Mouse (Mus musculus) megakaryocyte progenitor cell, adult 5-6 weeks (primary cell): ENCODE data around the gene Zmiz1. TPM values are rescaled to one million over a fixed set of nuclear protein-coding genes. Genes with fewer than 3 reads are reported as not detected.

ENCODE experiments used
- ATAC-seq: replicated peaks from 2 replicates; pipeline ENCODE4 v1.8.0; 2016; ENCODE audit warnings: mild to moderate bottlenecking, moderate TSS enrichment, inconsistent platforms; ENCODE audit not compliant: poor library complexity
- total RNA-seq, 2 experiments: library from RNA; stranded (forward) in 1 of 2; stranded (reverse) in 1 of 2; fragments of 157-497, 149-512 nt in 1 of 2; fragments of 200-1000 nt in 1 of 2; gene quantifications; 2 replicates each; pipeline versions ENCODE4 v1.2.3 to v1.2.4; 2015 to 2017

The Zmiz1 gene
- total RNA-seq, 2 experiments from 2014 or later = 8.2 to 70.0 TPM

DNA sequence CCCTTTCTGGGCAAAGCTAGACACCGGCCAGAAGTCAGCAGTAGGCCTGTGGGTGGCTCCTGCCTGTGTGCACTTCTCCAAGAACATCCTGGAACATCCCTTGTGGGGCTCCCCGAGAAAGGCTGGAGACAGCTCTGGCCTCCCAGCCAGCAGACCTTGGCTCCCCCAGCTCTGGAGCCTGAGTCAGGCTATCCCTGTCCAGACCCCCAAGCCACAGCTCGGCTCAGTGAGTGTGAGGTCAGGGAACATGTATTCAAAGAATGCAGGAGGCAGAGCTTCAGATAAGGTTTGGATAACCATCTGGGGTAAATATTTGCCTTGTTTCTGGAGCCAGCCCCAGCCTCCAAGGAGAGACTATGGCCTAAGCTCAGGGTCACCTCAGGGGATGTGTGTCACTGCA lies 74.0 kb downstream of the Zmiz1 start:
- ATAC-seq = no peak

DNA sequence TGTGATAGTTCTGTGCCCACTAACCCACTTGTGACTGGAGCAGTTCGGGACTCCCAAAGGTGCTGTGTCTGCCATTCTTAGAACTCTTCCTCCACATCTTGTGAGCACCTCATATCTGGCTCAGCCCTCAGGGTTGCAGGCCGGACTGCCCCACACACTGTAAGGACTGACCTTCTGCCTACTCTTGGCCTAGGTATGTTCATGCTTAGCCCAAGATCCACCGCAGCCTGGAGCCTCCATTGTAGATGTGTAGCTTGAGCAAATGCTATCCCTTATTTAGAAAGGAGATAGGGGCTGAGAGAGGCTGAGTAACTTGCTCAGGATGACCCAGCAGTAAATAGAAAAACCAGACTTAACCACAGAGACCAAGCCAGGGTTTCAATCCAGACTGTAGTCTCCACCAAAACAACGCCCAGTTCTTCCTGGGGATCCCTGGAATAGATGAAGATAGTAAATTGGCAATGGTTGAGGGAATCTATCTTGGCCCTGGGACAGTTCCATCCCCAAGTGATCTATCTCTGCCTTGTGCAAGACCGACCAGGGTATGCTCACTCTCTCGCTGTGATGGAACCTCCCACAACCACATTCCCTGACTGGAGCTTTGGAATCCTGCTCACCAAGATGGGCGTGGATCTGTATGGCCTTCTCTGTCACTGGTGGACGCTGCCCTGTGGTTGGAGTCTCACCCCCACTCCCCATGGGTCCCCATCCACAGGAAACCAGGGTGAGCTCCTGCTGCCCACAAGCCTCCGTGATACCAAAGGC lies 74.8 kb downstream of the Zmiz1 start:
- peak; percentile 27; the same call in 1 of the 2 replicates for ATAC-seq

DNA sequence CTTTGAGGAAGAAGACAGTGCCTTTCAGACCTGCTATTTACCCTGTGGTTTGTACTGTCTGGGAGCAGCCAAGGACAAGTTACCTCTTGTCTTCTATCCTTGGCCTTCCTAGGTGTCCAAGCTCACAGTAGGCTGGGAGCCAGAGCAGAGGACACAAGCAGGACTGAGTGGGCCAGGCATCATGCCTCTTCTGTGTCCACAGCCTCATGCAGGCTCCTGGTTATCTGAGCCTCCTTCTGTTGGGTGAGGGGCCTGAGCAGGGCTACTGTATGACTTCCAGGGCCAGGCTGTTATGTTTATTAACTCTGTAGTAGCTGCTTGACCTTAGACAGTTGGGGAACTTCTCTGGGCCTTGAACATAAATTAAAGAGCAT lies 75.4 kb downstream of the Zmiz1 start:
- no peak for ATAC-seq

DNA sequence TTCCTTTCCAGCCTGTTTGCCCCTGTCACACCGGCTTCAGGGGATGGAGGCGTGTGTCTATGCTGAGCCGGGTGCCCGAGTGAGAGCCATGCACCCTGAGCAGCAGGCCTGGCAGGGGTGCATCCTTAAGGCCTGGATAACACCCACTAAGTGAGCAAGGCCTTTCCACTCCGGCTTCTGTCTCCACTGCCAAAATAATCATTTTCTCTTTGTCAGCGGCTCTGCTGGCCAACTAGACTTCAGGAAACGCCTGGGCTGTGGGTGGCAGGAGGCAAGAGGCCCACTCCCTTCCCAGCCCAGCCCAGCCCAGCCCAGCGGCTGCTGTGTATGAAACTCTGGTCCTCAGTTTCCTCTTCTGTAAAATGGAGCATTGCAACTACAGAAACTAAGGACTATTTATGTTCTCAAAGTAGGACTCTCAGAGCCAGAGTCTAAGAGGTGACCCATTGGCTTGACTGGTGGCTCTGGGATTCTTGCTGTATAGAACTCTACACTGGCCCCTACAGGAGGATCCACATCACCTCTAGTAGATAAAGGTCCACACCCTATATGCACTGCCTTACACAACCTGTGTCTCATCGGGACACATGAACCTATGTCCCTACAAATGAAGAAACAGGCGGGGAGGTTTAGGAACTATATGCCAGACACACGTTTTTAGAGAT lies 76.1 kb downstream of the Zmiz1 start:
- peak; percentile 37; the same call in 1 of the 2 replicates for ATAC-seq

DNA sequence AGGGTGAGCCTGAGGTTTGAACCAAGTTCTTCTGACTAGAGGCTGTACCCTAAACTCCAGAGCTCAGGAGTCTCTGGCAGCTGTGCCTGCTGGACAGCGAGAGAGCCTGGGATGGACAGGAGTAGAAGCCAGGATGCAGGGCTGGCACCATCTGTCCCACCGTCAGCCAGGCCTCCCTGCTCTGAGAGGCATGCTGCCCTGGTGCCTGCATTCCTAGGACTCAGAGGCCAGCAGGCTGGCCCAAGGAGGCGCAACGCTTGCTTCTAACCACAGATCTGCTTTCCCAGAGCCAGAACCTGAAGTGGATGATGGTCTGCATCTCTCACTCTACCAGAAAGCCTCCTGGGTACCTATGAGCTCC lies 76.6 kb downstream of the Zmiz1 start:
- ATAC-seq = no peak

DNA sequence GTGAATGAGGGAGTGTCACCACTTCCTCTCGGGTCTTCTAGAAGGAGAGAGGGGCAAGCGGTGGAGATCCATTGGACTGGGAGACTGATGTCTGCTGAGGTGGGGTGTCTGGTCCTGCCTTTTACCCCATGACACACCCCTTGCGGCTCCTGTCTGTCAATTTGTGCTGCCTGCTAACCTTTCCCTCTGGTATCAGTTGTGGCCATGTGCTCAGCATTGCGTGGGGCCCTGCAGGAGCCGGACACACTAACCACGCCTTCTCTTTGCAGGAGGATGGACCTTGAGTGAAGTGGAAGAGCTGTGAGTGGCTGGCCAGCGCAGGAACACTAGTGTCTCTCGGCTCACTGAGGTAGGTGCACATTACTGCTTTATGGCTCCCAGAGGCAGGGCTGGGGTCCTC lies 77.5 kb downstream of the Zmiz1 start:
- ATAC-seq = no peak

DNA sequence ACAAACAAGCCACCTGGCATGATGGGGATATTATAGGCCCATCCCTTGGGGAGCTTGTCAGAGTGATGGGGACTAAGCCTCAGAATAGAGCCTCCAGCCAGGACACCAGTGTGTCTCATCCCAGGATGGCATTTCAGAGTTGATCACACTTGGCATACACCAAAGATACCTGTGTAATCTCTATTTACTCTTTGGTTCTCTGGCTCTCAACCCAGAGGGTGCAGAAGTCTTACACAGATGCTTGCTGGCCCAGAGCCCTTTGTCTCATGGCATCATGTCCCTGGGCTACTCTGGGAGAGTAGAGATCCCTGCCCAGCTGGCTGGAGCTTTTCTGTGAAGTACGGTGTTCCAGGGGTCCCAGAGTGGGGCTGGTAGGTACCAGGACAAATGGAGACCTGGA lies 78.4 kb downstream of the Zmiz1 start:
- no peak for ATAC-seq

DNA sequence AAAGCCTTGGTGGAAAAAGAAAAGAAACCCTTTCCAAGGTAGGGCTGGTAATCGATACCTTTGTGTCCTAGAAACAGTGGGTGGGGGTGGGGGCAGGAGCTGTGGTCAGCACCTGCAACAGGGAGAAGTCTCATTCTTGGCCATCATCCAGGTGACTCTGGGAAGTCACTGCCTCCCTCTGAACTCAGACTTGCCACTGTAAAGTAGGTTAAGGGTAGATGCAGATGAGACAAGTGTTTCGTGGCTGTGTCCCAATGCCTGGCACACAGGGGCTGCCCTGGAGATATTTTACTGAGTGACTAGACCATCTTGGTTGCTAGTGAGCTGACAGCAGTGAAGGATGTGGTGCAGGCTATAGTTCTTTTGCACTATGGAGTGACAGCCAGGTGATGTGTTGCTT lies 79.5 kb downstream of the Zmiz1 start:
- no peak for ATAC-seq

DNA sequence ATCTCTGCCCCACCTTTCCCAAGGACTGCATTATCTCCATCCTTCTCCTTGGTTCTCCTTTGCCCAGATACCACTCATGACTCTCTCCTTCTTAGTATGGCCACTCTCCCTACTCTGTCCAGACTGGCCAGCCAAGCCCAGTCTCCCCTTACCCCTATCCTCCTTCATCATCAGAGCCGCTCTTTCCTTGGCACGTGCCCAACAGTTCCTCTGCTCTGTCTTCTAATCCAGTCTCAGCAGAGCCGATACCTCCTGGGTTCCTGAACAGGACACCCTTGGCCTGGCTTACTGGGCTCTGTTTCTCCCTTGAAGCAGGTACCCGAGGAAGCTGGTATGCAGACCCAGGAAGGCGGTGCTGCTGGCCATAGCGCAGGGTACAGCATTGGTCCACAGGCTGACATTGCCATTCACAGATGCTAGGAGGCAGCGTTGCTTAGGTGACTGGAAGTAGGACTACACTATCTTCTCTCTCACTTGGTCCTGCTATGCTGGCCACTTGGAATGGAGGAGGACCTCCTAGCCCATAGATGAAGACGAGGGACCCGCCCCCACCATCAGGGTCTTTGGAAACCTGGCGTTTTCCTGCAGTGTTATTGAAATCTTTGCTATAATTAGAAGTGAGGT lies 80.6 kb downstream of the Zmiz1 start:
- no peak for ATAC-seq

DNA sequence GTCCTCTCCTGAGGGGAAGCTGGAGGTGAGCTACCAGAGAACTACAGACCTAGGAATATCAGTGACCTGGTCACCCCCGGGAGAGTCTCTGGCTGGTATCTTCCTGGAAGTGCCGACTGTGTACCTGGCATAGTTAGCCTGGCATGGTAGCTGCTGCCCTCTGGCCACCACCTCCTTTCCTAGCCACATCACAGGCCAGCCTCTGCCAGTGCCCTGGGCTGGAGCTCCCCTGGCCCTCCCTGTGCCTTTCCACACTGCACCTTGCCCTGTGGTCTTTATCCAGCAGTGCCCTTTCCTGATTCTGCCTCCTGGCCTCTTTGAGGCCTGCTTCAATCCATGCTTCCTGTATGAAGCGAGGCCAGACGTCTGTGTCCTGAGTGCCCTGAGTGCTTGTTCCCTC lies 81.2 kb downstream of the Zmiz1 start:
- no peak for ATAC-seq

DNA sequence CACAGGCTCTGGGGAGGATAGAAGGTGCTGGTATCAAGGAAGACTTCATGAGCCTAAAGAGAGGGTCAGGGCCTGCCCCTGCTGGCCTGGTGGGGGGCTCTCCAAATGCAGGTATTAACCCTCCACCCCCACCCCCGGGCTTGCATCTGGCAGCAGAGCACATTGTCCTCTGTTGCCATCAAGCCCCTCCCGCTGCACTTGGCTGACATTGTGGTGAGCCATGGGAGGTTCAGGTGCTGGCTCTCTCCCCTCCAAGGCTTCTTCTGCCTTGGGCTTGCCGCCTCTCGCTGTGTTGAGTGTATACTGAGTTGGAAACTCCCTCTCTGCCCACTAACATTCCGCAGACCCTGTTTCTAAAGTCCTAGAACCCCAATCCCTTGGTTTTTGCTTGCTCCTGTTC lies 82.2 kb downstream of the Zmiz1 start:
- no peak for ATAC-seq

DNA sequence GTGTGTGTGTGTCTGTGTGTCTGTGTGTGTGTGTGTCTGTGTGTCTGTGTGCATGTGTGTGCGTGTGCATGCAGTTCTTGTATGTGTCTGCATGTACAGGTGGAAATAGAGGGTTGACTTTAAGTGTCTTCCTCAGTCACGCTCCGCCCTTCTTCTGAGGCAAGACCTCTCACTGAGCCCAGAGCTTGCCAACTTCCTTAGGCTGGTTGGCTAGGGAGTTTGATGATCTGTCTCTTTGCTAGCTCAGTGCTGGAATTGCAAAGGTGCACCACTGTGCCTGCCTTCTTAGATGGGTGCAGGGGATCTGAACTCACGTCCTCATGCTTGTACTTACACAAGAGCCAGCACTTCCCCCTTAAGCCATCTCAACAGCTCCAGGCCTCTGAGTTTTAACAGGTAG lies 84.1 kb downstream of the Zmiz1 start:
- peak; percentile 29; the same call in 1 of the 2 replicates for ATAC-seq

DNA sequence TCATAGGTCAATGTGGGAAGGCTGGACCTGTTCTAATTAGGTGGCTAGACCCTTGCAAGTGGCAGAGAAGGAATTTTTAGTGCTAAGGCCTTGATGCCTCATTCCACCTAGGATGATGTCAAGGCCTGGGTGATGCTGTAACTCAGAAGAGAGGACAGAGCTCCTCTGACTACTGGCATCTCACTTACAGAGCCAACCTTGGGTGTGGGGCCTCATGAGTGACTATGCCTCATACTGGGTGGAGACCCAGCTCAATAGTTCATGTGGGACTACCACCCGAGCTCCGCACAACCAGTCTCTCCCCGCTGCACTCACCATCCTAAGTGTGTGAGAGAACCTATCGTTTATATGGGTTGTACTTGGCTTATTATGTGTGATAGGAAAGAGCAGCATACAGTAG lies 84.9 kb downstream of the Zmiz1 start:
- no peak for ATAC-seq

DNA sequence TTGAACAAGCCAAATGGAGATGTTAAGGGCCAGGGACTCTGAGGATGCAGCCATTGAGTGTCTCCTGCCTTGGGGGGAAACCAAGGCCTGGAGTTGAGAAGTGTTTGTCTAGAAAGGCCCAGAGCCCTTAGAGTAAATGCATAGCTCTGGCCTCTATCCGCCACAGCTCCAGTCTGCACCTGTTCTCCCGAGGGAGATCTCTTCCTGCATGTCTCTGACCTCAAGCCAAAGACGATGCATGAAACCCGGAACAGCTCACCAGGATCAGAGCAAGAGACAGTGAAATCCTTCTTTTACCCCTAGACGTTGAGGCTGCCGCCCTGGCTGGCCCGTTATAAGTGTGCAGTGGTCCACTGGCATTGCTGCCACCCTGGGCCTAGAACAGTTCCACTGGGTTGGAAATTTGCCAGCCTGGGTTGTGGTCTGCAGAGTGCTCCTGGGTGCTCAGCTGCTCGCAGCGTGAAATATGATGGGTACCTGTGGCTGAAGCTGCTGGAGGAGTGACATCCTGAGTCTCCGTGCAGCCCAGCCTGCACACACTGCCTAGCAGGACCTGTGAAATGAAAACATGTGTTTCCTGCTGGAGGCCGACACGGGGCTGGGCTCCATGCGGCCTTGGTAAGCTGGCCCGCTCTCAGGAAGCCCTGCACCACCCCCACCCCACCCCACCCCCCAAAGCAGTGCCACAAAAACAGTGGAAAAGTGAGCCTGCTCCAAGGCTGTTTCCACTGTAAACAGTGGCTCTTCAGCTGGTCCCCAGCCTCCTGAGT lies 88.1 kb downstream of the Zmiz1 start:
- ATAC-seq = no peak

DNA sequence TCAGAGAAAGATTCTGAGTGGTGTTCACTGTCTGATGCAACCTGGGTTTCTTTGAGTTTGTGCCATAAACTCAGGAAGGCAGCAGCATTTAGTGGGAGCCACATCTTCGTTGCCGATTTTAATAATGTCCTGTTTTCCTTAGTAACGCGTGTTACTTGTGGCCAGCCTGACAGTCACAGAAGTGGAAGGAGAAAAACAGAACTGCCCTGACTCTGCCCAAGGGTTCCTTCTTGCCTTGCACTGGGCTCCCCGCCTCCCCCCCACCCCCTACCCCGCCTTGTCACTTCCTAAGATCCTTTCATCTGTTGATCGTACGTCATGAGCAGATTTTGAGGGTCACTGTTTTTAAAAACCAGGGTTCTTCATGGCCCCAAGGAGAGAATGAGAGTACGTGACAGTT lies 88.9 kb downstream of the Zmiz1 start:
- peak; percentile 44 for ATAC-seq

DNA sequence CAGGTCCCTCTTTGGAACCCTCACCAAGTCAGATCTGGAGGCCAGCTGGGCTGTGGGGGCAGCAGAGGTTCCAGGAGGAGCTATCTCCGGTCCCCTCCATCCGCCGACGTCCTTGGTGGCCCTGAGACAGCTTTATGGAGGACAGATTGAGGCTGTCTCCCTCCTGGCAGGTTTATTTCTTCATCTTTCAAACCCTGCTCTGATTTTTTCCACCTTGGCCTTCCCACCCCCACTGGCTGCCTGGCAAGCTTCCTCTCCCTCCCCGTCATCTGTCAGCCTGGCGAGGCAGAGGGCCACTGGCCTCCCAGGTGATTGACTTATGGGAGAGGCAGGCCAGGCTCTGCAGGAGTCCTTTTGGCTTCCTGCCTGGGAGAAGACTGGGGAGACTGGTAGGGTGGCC lies 89.7 kb downstream of the Zmiz1 start:
- no peak for ATAC-seq

DNA sequence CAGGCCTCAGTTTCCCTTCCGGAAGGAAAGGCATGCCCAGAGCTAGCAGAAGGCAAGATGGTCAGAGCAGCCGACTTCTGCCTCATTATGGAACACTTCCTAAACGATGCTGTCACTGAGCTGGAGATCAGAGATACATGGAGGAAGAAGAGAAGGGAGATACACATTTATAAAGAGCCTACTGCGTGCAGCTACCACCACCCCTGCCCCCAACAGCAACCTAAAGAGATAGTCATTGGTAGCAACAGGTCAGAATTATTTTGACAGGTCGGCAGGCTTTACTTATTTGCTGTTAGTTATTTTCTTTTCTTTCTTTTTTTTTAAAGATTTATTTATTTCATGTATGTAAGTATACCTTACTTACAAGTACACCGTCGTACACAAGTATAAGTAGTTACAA lies 90.1 kb downstream of the Zmiz1 start:
- ATAC-seq = no peak

DNA sequence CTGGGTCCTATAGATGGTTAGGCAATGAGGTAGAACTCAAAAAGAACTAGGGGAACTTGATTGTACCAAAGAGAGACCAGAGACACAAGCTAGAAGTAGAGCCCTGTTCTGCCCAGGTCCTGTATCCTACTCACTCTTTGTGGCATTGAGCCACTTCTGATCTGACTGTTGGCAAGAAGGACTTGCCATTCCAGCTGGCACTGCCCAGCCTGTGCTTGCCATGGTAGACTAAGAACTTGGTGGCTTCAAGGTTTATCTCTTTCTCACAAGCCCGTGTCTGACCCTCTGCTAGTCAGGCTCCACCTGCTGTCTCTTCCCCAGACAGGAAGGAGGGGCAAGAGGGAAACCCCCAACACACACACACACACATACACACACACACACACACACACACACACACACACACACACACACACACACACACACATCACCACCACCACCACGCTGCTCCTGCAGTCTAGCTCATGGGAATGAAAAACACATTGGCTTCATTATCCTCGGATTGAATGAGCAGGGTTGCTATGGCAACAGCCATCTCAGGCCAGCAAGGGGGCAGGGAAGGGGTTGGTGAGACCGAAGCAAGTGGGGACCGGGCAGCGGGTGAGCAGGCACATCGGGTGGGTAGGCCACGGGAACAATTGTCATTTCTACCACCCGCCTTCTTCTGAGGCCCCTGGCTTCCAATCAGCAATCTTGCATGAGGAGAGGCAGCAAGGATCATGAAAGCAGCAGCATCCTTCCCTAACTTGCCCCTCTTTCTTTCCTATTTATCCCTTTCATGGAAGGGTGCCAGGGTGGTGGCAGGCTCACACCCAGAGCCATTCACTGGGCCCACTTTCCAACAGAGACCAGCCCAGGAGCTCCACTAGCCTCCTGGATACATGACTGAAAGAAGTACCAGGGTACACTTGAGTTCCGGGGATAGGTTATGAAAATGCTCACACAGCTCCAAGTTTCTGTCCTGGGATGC lies 91.2 kb downstream of the Zmiz1 start:
- ATAC-seq = peak; percentile 18; the same call in 1 of the 2 replicates

DNA sequence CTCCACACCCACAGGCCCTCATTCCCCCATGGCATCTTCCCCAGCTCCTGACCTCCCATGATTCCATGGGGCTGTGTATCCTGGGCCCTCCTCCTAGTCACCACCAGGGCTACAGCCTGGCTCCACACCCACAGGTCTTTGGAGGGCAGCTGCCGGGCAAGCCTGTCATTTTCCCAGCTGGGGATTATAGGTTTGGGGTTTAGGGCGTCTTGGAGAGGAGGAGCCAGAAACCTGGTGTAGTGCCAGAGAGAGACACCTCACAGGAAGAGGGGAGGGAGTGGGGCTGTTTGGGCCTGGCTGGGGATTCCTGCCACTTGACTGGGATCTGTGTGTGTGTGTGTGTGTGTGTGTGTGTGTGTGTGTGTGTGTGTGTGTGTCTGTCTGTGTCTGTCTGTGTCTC lies 92.7 kb downstream of the Zmiz1 start:
- ATAC-seq = peak; percentile 30

DNA sequence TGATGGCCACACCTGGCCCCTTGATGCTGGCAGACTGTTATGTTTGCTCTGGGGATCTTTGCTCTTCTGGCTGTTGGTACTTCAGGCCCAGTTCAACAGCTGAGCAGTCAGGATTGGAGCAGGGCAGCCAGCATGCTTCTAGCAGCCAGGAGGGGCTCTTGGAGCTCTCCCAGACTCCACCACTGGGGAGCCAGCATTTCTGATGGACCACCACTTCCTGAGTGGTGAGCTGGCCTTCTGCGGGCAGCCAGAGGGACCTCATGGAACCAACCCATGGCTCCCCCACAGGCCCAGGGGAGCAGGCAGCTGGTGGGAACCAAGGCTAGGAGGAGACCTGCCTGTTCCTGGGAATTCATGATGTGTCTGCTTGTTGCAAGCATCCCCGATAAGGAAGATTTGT lies 94.4 kb downstream of the Zmiz1 start:
- ATAC-seq = no peak
